Mouse (Mus musculus): Measurements from ENCODE around the gene Mns1. TPM values are rescaled to one million over a fixed set of nuclear protein-coding genes. Genes with fewer than 3 reads are reported as not detected.

Gene Mns1
- 74.4 and 92.1 TPM in 2 replicates for polyA plus RNA-seq (2012; rRNA removed)

DNA sequence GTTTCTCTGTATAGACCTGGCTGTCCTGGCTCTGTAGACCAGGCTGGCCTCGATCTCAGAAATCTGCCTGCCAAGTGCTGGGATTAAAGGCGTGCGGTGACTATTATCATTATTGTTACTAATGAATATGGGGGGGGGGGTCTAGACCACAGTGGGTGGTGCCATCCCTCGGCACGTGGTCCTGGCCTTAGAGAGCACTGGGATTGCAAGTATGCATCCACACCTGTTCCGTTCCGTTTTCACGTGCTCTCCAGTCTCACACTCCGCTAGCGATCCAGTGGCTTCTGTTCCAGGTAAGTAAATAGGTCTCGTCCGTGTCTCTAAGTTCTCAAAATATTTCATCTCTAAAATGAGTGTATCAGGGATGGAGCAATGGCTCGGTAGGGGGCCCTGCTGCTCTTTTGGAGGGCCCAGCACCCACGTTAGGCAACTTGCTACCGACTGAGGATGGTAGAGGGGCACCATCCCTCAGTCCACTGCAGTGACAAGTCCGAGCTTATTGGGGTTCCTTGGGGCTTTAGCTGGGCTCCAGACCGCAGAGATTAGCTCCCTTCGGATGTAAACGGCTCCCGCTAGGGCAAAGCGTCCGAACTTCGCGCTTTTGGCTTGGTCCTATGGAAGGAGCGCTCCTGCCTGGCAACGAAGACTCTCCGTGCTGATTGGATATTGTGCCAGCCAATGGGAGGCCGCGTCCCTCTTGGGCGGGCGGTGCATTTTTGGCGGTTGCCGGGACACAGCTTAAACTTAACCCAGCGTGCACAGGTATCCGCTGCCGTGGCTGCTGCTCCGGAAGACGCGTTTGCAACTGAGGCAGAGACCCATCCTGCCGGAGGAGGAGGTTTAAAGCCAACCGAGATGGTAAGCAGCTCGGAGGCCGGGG, at the start of gene Mns1:
TSS of gene Mns1 (plus strand) at position 190 of the 880 bp plus-strand sequence.
- no peak for TF ChIP-seq CTCF (IDR thresholded peaks at IDR 0.05; ENCODE audit: control insufficient read depth, insufficient read depth, insufficient replicate concordance, low read depth, low read length)
- TF ChIP-seq POLR2A (IDR thresholded peaks at IDR 0.05; ENCODE audit: control insufficient read depth, low read depth, low read length): peak; percentile 95
- H3K36me3 ChIP-seq (ENCODE audit: control insufficient read depth, insufficient read depth, low read length): peaks cover 1% of the 10 kb centered on the region; the same call in 1 of the 2 replicates
- H3K27ac ChIP-seq (ENCODE audit: control insufficient read depth, insufficient read depth, low read depth, low read length): peak within 1 kb of the TSS; percentile 98
- H3K4me1 ChIP-seq (ENCODE audit: control insufficient read depth, insufficient read depth, low read length): peaks cover 10% of the 10 kb centered on the region
- H3K4me3 ChIP-seq (ENCODE audit: control insufficient read depth, low read depth, low read length): peak within 1 kb of the TSS; percentile 99
- no peaks in the 10 kb centered on the region for H3K27me3 ChIP-seq (ENCODE audit: control insufficient read depth, insufficient read depth, low read length)

DNA sequence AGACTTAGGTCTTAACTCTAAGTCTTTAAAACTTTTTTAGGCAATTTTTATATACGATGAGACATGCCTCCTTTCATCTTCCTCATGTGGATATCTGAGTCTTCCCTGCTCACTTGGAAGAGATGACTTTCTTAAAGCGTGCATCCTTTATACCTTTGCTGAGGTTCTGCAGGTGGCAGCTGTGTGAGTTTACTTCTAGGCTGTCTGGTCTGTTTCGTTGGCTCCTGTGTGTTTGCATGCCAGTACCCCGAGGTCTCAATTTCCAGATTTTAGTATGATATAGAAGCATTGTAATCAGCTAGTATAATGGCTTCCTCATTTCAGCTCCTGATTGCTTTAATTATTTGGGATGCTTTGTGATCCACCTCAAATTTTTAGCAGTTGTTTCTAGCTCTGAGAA, 48.9 kb upstream of the Mns1 start:
- Histone ChIP-seq H3K27ac (ENCODE audit: control insufficient read depth, insufficient read depth, low read depth, low read length) (no peak overlapping the region), H3K36me3 (ENCODE audit: control insufficient read depth, insufficient read depth, low read length) (no peaks in the 10 kb centered on the region)
- TF ChIP-seq CTCF (IDR thresholded peaks at IDR 0.05; ENCODE audit: control insufficient read depth, insufficient read depth, insufficient replicate concordance, low read depth, low read length): no peak
- no peak for TF ChIP-seq POLR2A (IDR thresholded peaks at IDR 0.05; ENCODE audit: control insufficient read depth, low read depth, low read length)

DNA sequence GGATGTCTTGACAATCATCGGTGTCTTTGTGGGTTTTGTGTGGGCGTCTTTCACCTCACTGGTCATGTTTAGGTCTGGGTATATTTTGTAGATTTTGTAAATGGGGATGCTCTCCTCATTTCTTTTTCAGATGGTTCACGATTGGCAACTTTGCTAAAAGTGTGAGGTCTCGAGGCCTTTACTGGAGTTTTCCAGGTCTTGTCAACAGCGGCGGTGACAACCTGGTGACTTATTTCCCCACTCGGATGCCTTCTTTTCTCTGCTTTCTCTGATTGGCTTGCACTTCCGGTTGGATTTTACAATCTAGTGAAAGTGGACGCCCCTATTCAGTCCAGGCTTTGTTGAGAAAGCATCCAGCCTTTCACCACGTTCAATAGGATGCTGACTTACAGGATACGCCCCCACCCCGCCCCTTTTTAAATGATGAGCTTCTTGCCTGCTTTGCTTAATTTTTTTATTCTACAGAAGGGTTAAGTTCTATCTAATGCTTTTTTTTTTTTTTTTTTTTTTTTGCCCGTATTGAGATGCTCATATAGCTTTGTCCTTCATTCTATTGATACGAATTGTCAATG, 48.3 kb upstream of the Mns1 start:
- no peak for TF ChIP-seq POLR2A (IDR thresholded peaks at IDR 0.05; ENCODE audit: control insufficient read depth, low read depth, low read length)
- TF ChIP-seq CTCF (IDR thresholded peaks at IDR 0.05; ENCODE audit: control insufficient read depth, insufficient read depth, insufficient replicate concordance, low read depth, low read length): no peak
- H3K4me1 ChIP-seq (ENCODE audit: control insufficient read depth, insufficient read depth, low read length): peaks cover 10% of the 10 kb centered on the region
- no peaks in the 10 kb centered on the region for H3K27me3 ChIP-seq (ENCODE audit: control insufficient read depth, insufficient read depth, low read length)
- H3K36me3 ChIP-seq (ENCODE audit: control insufficient read depth, insufficient read depth, low read length): no peaks in the 10 kb centered on the region
- H3K27ac ChIP-seq (ENCODE audit: control insufficient read depth, insufficient read depth, low read depth, low read length): no peak overlapping the region
- no peak overlapping the region for H3K4me3 ChIP-seq (ENCODE audit: control insufficient read depth, low read depth, low read length)

More for the DNA sequence above, 48.9 kb upstream of the Mns1 start:
- Histone ChIP-seq H3K4me1 (ENCODE audit: control insufficient read depth, insufficient read depth, low read length) (peaks cover 10% of the 10 kb centered on the region), H3K27me3 (ENCODE audit: control insufficient read depth, insufficient read depth, low read length) (no peaks in the 10 kb centered on the region), H3K4me3 (ENCODE audit: control insufficient read depth, low read depth, low read length) (no peak overlapping the region)

DNA sequence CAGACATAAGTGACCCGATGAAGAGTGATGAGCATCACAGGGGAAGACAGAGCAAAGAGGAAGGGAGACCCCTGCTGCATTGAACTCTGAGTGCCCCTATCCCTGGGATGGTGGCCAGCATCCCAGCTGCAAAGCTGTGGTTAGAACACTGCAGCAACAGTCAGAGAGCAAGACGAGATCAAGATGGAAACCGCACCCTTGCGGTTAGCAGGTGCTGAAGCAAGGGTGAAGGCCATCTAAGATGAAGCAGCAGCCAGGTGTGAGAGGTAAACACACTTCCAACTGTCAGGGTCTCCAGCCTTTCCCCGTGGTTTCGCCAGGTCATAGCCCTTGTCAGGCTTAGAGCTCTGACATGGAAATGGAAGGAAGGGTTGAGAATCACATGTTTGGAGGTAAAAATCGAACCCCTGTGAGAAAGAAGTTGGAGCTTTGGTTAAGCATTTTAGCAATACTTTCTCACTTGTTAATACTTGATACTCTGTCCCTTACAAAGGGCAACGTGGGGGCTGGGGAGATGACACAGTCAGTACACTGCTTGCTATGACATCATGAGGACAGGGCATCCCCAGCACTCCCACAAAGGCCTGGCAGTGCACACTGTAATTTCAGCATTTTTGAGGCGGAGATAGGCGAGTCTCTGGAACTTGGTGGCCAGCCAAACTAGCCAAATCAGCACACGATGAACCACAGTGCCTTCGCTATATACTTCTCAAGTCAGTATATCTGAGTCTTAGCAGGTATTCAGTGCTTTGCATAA, 47.3 kb upstream of the Mns1 start:
- no peaks in the 10 kb centered on the region for H3K36me3 ChIP-seq (ENCODE audit: control insufficient read depth, insufficient read depth, low read length)
- H3K27ac ChIP-seq (ENCODE audit: control insufficient read depth, insufficient read depth, low read depth, low read length): no peak overlapping the region
- no peak for TF ChIP-seq POLR2A (IDR thresholded peaks at IDR 0.05; ENCODE audit: control insufficient read depth, low read depth, low read length)
- no peak for TF ChIP-seq CTCF (IDR thresholded peaks at IDR 0.05; ENCODE audit: control insufficient read depth, insufficient read depth, insufficient replicate concordance, low read depth, low read length)
- H3K4me1 ChIP-seq (ENCODE audit: control insufficient read depth, insufficient read depth, low read length): peaks cover 4% of the 10 kb centered on the region
- H3K4me3 ChIP-seq (ENCODE audit: control insufficient read depth, low read depth, low read length): no peak overlapping the region
- no peaks in the 10 kb centered on the region for H3K27me3 ChIP-seq (ENCODE audit: control insufficient read depth, insufficient read depth, low read length)

DNA sequence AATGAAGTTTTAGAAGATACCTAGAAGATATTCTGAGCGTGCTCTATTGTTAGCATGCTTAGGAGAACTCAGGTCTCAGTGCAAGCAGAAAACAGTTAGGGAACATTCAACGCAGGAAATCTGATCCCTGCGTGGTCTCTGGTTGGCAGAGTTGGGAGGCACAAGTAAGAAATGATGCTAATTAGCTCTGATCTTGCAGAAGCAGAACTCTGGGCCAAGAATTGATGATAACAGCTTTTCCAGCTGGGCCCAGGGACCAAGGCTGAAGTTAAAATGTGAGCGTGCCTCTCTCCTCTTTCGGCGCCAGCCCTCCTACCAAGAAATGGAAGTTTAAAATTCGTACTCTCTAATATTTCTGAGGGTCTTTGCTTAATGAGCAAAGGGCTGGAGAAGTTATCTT, 45.1 kb upstream of the Mns1 start:
- no peak for TF ChIP-seq CTCF (IDR thresholded peaks at IDR 0.05; ENCODE audit: control insufficient read depth, insufficient read depth, insufficient replicate concordance, low read depth, low read length)
- no peak for TF ChIP-seq POLR2A (IDR thresholded peaks at IDR 0.05; ENCODE audit: control insufficient read depth, low read depth, low read length)
- no peaks in the 10 kb centered on the region; the same call in 1 of the 2 replicates for H3K4me1 ChIP-seq (ENCODE audit: control insufficient read depth, insufficient read depth, low read length)
- H3K4me3 ChIP-seq (ENCODE audit: control insufficient read depth, low read depth, low read length): no peak overlapping the region
- no peaks in the 10 kb centered on the region for H3K27me3 ChIP-seq (ENCODE audit: control insufficient read depth, insufficient read depth, low read length)
- no peaks in the 10 kb centered on the region for H3K36me3 ChIP-seq (ENCODE audit: control insufficient read depth, insufficient read depth, low read length)
- no peak overlapping the region for H3K27ac ChIP-seq (ENCODE audit: control insufficient read depth, insufficient read depth, low read depth, low read length)

DNA sequence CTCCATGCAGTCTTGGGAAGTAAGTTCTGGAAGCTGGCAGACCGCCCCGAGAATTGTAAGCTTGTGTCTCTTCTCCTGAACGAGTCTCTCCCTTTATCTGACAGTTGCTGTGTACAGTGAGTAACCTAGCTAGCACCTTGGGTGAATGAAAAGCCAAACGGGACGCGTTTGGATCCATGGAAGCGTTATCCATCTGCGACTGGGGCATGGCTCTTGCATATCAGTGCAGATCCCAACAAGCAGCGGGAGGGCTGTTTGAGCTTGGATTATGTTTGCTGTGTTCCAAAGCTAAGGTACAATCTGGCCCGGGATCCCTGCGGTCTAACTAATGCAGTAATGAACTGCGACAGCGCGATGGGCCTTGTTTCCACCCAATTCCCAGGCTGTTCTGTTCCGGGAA, 44.6 kb upstream of the Mns1 start:
- TF ChIP-seq CTCF (IDR thresholded peaks at IDR 0.05; ENCODE audit: control insufficient read depth, insufficient read depth, insufficient replicate concordance, low read depth, low read length) (no peak), POLR2A (IDR thresholded peaks at IDR 0.05; ENCODE audit: control insufficient read depth, low read depth, low read length) (no peak)

More for the DNA sequence above, 44.6 kb upstream of the Mns1 start:
- Histone ChIP-seq H3K27ac (ENCODE audit: control insufficient read depth, insufficient read depth, low read depth, low read length) (no peak overlapping the region), H3K27me3 (ENCODE audit: control insufficient read depth, insufficient read depth, low read length) (no peaks in the 10 kb centered on the region), H3K36me3 (ENCODE audit: control insufficient read depth, insufficient read depth, low read length) (no peaks in the 10 kb centered on the region), H3K4me1 (ENCODE audit: control insufficient read depth, insufficient read depth, low read length) (no peaks in the 10 kb centered on the region; the same call in 1 of the 2 replicates), H3K4me3 (ENCODE audit: control insufficient read depth, low read depth, low read length) (no peak overlapping the region)

All from testis, adult 2 months (tissue).